Mouse (Mus musculus): ENCODE data around the gene Ube2cbp. TPM values are rescaled to one million over a fixed set of nuclear protein-coding genes. Genes with fewer than 3 reads are reported as not detected.

The Ube2cbp gene
- polyA plus RNA-seq (2012; rRNA removed) = 4.5 and 4.9 TPM in 2 replicates

DNA sequence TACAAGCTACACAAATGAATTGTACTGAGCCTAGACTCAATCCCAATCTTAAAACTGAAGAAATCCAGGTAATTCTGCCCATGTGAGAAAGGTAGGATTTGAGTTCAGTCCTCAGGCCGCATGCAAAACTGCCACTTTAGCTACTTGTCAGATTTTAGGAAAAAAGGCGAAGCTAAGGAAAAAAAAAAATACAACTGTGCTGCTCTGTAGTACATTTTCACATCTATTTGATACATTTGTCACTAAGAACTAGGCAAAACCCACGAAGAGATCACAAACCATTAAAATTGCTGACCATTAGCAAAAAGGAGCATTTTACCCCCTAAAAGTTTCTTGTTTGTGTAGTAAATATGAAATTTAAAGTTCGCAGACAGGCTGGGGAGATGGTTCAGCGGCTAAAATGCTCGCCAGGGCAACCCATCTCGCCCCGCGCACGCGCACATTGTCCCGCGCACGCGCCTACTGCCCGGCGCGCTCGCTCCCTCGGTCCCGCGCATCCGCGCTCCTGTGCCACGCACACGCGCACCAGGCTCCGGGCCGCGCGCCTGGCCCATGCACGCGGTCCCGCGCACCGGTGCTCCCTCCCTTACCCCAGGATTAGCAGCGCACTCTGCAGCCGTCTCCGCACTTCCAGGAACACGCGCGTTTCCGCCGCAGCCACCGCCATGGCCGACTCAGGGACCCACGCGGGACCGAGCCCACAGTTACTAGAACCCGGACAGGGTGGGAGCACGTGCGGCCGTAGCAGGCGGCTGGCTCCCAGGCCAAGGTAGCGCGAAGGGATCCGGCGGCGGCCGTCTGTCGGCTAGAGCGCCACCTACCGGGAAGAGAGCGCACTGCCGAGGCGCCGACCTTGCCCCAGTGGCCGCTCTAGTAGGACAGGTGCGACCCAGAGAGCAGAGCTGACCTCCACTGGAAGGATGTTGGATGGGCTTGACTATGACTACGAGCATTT lies at the start of gene Ube2cbp:
Gene Ube2cbp (minus strand): TSS at position 800 of the 955 bp plus-strand sequence.

DNA sequence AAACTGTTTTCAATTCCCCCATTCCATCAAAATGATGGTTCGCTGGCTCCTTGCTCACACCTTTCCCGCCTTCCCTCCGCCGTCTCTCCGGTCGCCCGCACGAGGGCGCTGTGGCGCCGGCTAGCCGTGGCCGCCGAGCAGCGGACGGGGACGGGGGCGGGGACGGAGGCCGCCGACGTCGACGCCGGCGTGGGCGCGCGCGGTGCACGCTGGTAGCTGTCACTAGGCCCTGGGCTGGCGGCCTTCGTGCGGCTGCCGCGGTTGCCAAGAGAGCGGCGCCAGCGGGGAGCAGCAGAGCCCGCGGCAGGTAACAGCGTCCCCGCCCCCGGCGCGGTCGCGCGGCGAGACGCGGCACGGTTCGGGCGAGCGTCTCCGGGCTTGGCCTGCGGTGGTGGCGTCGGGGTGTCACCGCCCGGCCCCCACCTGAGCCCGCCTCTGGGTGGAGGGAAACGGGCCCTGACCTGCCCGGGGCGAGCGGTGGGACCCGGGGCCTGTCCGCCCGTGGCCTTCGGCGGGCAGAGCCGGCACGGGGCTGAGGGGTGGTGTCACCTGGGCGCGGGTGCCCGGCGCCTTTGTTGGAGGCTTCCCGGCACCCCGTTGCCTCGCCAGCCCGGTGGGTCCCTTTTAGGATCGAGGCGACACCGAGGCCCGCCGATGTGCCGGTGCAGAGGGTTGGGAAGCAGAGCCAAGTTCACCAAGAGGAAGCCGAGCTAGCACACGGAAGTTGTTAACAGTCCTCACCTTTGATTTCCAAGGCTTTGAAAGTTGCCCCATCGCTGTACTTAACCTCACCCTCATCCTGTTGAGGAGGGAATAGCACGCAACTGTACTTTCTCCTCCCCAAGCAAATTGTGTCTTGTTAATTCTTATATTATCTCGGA lies 2.5 kb upstream of the Ube2cbp start, which contains the start of gene Dop1a:
Gene Dop1a (plus strand): TSS at position 165 of the 881 bp plus-strand sequence.

Other genes with a start within 250 kb of the Ube2cbp start
- 37.1 and 40.7 TPM in 2 replicates for gene Dop1a, start 2.2 kb upstream of the Ube2cbp start, polyA plus RNA-seq (2012; rRNA removed)
- 21.1 and 23.0 TPM in 2 replicates for gene Pgm3, start 106.9 kb upstream of the Ube2cbp start, polyA plus RNA-seq (2012; rRNA removed)
- gene Rwdd2a, start 107.0 kb upstream of the Ube2cbp start, polyA plus RNA-seq (2012; rRNA removed) = 5.8 and 6.9 TPM in 2 replicates
- gene Me1, start 231.0 kb upstream of the Ube2cbp start, polyA plus RNA-seq (2012; rRNA removed) = 18.0 and 22.1 TPM in 2 replicates